Mouse (Mus musculus) G1E (cell line): ENCODE data around the gene Il17re.

ENCODE experiments used
- CTCF ChIP-seq: IDR thresholded peaks from 2 replicates; pipeline ENCODE4 v1.5.1; 2012; ENCODE audit warnings: low read depth, low read length, inconsistent platforms, mixed read lengths
- POLR2AphosphoS5 ChIP-seq: IDR thresholded peaks from 2 replicates; pipeline ENCODE4 v1.6.1; 2012; ENCODE audit warnings: low read depth, low read length, inconsistent platforms; ENCODE audit not compliant: insufficient replicate concordance
- TAL1 ChIP-seq: conservative IDR thresholded peaks from 2 replicates; pipeline ENCODE4 v1.6.1; 2012; ENCODE audit warnings: low read depth, low read length, inconsistent platforms, mixed read lengths

DNA sequence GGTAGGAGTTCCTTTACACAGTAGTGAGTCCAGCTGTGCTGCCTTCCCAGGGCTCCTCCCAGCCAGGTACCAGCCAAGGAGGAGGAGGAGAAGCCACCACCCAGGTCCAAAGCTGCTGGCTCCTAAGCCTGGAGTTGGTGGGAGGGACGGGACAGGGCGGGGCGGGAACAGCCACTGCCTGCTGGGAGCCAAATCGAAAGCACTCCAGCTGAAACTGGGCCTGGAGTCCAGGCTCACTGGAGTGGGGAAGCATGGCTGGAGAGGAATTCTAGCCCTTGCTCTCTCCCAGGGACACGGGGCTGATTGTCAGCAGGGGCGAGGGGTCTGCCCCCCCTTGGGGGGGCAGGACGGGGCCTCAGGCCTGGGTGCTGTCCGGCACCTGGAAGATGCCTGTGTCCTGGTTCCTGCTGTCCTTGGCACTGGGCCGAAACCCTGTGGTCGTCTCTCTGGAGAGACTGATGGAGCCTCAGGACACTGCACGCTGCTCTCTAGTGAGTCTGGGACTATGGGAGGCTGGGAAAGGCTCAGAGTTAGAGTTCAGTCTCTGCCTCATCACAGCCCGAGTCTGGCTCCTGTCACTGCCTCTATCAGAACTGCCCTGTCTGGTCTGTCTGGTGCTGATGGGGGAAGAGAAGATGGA is 13.1 kb downstream of the Il17re start, which contains the start of gene Il17rc:
- TF ChIP-seq CTCF (no peak), POLR2AphosphoS5 (no peak), TAL1 (no peak)
